Mouse (Mus musculus) right cerebral cortex, postnatal 14 days (tissue): Measurements from ENCODE around the gene Gm16181.
A peak's percentile ranks its signal among the peaks of the same experiment; 100 is the strongest.
"Not testable (repeated sequence)": the region's sequence is repeated elsewhere in the genome, so short reads cannot be mapped to it uniquely, and the experiment has no call there.

Source experiments
- DNase-seq: peaks from one replicate; pipeline ENCODE4 v3.0.0; 2022

The Gm16181 gene

DNA sequence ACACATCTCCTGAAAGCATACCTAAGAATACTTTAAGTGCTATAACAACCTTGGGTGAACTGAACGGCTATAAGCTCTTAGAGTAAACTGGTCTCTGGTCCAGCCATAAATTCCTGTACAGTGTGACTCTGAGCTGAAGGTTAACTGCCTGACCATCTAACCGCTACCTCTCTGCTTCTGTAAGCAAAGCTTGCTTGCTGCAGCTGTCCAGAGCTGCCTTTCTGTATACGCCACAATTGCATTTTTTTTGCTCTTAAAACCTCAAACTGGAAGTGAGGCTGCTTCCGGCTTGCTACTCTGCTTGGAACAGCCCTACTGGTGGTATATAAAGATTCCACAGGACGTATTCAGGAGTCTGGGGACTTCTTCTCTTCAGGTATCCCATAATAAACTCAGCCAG, 12.0 kb downstream of the Gm16181 start:
- DNase-seq, result no peak

DNA sequence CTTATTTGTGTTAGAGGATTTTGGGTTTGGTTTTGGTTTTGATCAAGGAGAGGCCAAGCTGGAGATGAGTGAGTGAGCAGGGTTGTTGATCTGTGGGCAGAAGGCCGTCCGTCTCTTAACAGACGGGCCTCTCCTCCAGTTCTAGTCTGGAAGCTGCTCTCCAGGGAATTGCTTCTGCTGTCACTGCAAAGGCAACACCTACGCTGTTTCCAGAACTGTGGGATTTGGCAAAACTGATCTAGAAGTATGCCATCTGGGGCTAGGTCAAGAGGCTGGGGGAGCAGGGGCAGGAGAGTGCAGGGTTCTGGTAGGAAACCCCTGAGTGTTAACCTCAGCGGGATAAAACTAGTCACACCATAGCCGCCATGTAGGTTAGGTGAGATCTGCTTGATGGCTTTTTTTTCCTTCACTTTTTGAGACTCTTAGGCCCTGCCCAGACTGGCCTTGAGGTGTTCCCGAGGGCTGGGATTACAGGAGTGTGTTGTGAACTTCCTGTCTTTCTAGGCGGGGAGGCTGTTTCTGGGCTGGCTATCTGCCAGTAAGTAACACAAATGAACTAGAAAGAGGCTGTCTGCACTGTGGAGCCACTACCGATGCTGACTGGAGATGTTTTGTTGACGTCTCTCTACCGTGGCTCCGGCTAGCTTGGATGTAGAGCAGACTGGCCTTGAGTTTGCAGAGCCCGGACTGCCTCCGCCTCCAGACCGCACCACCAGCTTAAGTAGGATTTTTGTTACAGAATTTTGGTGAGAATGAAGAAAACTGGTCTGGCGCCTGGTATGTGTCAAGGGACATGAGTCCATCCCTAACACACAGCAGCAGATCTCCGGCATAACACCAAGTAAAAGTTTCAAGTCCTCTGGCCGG, 12.7 kb downstream of the Gm16181 start, which contains the start of gene Atp6v1g2:
Atp6v1g2 (plus strand) TSS at position 547 of the 867 bp plus-strand sequence.
- DNase-seq, result no peak

DNA sequence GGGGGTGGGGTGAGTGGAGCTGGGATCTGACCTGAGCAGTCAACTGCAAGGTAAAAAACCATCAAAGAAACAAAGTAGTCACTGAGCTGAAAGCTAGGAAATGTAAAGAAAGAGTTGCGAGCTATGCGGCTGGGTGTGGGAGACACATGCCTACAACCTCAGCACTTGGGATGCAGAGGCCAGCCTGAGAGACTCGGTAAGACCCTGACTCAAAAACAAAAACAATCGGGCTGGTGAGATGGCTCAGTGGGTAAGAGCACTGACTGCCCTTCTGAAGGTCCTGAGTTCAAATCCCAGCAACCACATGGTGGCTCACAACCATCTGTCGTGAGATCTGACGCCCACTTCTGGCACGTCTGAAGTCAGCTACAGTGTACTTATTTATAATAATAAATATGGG, 13.5 kb downstream of the Gm16181 start:
- not testable (repeated sequence) for DNase-seq

DNA sequence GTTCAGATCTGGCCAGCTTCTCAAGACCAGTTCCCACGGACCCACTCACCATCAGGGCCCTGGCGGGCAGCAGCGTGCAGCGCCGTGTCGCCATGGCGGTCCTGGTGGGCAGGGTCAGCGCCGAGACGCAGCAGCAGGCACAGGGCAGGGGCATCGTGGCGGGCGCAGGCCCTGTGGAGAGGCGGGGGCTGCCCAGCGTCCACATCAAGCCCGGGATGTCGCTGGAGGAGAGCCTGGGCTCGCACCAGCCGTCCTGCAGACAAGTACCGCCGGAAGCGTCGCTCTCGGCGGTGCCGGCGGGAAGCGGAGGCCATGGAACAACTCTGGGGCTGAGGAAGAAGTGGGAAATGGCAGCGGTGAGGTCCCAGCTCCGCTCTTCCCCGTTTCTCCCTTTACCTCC, 14.3 kb downstream of the Gm16181 start:
- DNase-seq, result no peak

DNA sequence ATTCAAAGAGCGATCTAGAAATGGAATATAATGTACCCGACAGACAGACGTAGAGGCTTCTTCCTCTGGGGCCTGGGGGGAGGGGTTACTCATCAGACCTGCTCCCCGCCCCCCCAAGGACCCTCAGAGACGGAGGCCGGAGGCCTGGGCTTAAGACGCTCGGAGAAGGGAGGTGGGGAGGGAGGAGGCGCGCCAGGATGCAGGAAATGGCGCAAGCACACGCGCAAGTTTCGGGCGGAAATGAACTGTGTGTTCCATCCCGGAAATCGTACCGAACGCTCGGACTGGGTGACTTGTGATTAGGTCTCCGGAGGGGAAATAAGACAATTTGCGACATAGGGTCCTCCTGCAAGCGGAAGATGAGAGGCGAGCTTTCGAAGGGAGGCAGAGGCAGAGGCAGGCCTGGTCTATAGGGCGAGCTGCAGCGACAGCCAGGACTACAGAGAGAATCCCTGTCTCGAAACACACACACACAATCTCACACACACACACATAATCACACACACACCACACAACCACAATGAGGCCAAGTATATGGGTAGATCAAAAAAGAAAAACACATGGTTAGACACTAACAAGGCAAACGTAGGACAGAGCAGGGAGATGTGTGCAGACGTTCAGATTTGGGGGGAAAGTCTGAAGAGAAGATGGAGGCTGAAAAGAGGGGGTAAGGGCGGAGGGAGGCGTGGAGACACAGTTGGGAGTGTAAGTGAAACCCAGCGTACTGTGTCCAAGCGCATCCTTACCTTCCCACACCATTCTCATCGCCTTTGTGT, 15.2 kb downstream of the Gm16181 start, which contains the start of gene Nfkbil1:
Nfkbil1 (minus strand) TSS at position 179 of the 776 bp plus-strand sequence.
- DNase-seq, result peak; percentile 89

DNA sequence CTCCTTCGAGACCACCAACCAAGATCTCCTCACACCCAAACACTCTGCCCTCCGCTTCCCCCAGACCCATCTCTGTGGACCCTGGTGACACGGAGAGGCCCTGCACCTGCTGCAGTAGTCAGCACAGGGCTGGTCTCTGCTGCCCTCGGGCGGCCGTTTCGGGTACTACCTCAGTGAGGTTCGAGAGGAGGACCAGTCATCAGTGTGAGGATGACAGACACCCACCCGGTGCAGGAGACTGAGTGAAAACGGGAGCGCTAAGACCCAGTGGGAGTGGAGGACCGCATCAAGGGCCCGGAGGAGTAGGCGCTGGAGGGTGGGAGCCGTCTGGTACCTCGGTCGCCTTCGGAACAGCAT, 15.7 kb downstream of the Gm16181 start:
- peak; percentile 99 for DNase-seq

DNA sequence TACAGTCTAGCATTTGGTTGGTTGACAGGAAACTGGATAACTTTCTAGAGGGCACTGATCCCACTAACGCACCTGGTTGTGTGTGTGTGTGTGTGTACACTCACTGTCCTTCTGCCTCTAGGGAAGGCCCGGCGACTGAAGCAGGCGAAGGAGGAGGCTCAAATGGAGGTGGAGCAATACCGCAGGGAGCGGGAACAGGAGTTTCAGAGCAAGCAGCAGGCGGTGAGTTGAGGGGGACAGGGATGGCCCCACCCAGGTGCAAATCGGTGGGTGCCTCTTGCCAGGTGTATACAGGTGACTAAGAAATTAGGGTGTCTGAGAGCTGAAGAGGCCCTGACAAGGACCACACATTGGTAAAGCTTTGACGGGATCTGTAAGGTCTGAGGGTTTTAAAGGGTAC, 16.4 kb downstream of the Gm16181 start:
- DNase-seq, result no peak

DNA sequence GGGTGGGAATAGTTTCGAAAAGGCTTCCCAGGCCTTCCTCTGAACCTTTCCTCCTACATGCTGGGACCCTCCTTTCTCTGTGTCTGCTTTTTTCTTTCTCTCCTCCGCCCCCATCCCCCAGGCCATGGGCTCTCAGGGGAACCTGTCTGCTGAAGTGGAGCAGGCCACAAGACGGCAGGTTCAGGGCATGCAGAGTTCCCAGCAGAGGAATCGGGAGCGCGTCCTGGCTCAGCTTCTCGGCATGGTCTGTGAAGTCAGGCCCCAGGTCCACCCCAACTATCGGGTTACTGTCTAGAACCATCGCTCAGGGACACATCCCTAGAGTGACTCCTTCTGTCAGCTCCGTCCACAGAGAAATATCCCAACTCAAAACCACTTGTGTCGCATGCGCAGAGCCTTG, 16.9 kb downstream of the Gm16181 start:
- DNase-seq, result no peak

DNA sequence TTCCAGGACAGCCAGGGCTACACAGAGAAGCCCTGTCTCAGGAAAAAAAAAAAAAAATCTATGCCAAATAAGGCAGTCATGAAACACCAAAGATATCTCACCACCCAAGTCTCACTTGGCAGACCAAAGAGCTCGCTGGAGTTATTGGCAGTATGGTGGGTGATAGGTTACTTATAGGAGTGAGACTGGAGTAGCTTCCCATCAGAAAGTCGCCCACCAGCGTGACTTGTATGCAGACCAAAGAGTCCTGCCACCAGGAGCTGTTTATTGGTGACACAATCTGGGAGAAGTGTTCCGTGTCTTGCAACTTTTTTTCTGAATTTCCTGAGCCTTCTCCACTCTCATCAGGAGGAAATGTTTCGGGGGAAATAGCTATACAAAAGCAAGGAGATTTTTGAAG, 19.1 kb downstream of the Gm16181 start:
- DNase-seq, result no peak

DNA sequence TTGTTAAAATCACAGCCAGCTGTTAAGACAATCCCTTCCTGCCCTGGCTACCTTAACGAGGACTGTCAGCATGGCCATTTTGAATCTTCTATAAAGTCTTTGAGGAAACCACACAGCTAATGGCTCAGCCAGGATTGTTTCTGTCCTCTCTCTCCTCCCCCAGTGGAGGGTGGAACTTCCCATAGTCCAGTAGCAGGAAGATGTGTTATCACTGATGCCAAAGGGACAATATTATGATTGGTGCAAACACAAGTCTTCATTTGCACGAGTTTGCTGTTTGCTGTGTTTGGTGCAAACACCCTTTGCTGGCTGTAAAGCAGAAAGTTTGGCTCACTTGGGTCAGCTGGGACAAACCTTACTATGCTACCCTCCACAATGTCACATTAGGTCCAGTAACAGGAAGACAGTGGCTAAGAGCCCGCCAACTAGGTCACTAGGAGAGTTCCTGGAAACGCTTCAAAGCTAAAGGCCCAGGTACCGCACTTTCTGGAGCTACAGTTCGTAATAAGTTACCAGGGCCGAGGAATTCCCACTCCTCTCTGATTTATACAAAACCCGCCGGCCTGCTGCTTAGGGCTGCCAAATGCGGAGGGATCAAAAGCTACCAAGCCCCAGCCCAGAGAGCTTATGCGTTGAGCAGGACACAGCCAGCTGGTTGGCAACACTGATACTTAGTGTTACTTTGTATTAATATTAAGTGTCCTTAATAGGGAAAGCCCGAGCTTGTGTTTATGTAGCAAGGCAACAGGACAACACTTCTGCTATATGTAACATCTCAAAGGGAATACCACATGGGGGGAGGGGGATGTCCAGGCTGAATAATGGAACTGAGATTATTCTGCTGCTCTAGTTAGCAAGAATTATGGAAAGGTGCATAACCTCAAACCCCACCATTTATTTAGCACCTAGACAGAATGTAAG, 20.0 kb downstream of the Gm16181 start:
- DNase-seq, result no peak

DNA sequence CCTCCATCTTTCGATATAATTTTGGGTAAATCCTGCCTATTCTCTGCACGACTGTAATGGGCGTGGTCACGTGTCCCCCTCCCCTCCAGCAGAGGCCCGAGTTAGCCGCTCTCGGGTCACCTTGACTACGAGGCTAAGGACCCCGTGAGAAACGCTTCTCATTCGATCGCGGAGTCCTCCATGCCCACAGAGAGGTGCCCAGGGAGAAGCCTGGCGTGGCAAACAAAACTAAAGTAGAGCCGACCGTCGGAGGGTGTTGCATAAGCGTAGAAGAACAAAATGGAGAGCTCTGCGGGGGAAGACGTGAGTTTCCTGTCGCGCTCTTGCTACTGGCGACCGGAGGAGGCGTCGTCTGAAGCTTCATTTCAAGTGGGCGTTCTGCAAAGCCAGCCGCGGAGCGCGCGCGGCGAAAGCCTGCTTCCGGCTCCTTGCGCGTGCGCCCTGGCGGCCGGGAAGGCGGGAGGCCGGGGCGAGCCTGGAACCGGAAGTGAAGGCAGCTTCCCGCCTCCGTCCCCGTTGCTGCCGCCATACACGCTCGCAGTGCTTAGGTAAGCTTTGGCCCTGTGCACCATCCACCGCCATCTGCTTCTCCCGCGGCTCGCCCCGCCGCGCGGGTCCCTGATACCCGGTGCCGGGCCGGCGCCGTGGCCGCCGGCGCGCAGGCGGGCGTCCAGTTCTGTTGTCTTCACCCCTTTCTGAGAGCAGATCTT, 20.8 kb downstream of the Gm16181 start, which contains the start of gene Ddx39b:
Ddx39b (plus strand) TSS at position 442 of the 710 bp plus-strand sequence.
- DNase-seq, result peak; percentile 95

DNA sequence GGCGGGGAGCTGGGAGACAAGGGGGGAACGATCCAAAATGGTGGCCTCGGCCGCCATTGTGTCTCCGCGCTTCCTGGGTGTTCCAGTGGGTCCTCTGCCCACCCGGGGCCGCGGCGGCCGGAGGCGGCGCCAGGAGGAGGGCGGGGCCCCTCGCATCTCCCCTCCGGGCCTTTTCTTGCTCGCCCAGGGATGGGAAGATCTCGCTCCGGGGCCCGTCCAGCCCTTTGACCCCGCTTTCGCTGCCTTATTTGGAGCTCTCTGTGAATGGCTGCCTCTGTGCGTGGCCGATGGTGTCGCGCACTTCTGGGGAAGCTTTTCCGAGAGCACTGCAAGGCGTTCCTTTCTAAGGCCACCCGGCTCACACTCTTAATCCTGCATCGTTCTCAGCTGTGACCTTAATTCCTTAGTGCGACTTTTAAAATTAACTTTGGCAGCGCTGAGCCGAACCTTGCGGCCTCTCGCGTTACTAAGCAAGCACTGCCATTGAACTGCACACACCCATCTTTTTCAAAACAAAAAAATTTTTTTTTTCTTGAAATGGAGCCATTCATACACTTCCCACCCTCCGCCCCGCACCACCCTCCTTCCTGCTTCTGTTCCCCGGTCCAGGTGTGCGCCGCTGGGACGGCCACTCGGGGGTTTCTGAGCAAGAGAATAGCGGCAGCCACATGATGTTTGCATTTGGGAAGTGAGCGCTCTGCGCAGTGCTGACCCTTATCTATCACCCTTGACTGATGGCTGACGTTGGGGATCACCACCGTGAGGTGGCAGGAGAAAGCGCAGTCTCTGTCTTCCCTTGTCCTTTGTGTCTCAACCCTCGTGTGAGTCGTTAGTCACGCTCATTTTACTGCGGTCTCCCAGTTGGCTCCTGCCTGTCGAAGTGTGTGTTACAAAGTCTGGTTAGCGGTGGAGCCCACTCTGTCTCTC, 21.6 kb downstream of the Gm16181 start:
- peak; percentile 63 for DNase-seq

DNA sequence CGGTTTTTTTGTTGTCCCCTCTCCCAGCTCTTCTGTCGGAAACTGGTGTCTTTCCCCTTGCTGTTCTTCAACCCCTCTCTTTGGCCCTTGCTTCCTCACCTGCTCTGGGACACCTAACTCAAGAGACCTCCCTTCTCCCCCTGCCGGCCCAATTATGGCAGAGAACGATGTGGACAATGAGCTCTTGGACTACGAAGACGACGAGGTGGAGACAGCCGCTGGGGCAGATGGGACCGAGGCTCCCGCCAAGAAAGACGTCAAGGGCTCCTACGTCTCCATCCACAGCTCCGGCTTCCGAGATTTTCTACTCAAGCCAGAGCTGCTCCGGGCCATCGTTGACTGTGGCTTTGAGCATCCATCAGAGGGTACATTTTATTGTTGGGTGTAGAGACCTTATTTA, 22.5 kb downstream of the Gm16181 start:
- peak; percentile 63 for DNase-seq

DNA sequence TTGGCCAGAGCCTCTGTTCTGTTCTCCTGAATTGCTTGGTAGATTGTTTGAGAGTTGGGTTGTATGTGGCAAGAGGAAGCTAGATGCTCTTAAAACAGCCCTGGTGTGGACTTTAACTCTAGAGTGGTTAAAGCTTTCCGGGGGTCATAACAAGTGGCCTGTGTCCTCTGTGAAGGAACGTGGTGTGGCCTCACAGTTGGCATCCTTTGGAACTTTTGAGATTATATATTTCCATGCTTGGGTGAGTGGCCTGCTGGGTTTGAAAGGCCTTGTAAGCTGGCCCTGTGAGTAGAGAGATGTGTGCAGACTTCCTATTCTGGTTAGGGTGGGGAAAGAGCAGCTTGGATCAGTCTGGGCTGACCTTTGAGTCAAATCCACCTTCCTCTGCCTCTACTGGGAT, 24.4 kb downstream of the Gm16181 start:
- DNase-seq, result no peak

DNA sequence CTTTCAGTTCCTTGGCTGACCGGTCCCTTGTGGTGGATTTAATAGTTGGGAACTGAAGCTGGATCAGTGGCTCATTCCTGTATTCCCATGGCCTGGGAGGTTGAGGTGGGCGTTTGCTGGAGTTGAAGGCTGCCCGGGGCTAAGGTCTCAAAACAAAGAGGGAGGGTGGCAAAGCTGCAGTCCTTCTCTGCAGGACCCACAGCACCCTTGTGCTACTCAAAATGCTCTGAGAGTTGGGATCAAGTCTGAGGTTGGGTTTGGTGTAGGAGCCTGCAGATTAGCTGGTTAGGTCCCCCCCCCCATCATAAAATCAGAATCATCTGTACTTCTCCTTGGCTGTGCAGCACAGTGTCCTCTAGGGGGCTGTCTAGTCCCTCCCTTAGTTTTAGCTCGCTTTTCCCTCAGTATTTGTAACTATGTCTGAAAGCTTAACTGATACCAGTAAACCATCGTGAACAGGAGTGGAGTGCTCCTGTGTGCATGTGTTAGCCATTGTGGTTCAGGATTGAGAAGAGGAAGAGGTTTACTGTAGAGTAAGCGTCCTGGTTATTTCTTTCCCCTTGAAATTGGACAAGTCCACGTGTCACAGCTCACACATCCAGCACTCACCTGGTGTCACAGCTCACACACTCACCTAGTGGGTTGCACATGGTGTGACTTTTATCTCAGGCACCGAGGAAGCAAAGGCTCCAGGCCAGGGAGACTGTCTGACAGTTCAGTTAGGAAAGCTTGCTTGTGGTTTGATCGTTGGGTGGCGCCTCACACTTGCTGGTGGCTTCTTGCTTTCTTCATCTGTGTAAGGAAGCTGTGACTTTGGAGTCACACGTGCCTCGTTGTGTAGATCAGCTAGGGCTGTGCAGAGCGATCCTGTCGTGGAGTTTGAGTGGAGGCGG, 25.3 kb downstream of the Gm16181 start:
- no peak for DNase-seq

DNA sequence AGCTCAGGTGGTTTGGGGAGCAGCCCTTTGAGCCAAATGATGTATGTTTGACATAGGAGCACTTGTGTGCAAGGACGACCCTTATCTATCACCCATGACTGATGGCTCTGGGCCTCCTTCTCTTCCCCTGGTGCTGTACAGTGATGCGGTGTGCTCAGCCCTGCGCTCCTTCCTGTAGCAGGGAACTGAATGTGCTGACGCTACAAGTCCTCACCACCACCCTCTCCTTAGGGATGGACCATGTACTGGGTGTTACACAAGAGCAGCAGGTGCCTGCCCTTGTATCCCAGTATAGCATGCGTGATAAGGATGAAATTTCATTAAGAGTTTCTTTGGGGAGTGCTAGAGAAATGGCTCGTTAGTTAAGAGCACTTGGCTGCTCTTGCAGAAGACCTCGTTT, 26.5 kb downstream of the Gm16181 start:
- DNase-seq, result no peak

DNA sequence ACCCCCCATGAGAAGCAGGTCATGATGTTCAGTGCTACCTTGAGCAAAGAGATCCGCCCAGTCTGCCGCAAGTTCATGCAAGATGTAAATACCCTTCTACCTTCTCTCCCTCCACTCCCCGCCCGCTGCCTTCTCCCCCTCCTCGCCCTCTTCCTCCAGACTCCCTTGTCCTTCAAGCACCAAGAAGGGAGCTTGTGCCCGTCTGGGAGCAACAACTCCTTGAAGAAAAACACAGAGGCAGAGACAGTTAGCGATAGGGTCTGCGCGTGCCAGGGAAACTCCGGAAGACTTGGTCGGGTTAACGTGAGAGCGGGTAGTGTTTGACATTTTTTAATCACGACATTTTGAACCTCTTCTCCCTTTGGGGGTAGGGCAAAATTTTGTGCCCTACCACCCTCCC, 28.4 kb downstream of the Gm16181 start:
- no peak for DNase-seq

DNA sequence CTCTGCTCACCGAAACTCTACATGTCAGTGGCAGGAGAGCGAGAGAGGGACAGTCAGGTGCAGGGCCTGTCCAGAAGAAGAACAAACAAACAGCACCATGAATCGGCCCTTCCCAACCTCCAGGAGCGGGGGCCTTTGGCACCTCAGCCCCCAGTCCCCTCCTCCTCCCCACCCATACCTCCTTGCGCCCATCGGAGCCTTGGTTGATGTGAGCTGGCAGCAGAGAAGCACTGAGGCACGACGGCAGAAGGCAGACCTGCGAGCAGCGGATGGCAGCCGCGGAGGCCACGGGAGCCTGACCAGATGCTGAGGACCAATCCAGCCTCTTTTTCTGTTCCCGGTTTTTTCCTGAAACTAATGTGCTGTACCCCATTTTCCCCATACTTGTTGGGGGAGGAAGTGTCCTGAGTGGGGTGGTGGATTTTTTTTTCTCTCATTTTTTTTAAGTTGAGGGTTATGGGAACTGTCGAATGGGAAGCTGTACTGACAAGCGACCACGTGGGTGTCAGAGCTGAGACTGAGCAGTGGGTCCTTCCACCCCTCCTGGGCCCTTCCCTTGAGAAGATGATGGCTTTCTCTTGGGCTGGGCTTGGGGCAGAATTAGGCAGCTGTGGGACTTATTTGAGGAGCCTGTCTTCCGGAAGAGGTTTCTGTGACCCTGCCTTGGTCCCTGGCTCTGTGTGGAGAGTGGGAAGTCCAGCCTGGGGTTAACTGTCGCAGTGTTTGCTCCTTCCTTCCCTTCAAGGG, 29.0 kb downstream of the Gm16181 start:
- no peak for DNase-seq
